Mouse (Mus musculus) splenic B cell, adult 2 months (primary cell): Measurements from ENCODE around the gene Vmn1r169.
"Not testable (repeated sequence)": the region's sequence is repeated elsewhere in the genome, so short reads cannot be mapped to it uniquely, and the experiment has no call there.

Experiments
- DNase-seq: peaks from one replicate; pipeline ENCODE4 v3.0.0-alpha.2; 2011; ENCODE audit warnings: low read depth, low spot score
- H3K27me3 ChIP-seq: 2 replicates; pipeline ENCODE4 v1.6.1; 2012; ENCODE audit warnings: mild to moderate bottlenecking, low read length, moderate library complexity, mixed read lengths; ENCODE audit not compliant: control insufficient read depth, poor library complexity, insufficient read depth, severe bottlenecking
- H3K36me3 ChIP-seq: 2 replicates; pipeline ENCODE4 v1.6.1; 2012; ENCODE audit warnings: mild to moderate bottlenecking, low read length, moderate library complexity, mixed read lengths; ENCODE audit not compliant: control insufficient read depth, poor library complexity, insufficient read depth, severe bottlenecking

The Vmn1r169 gene

DNA sequence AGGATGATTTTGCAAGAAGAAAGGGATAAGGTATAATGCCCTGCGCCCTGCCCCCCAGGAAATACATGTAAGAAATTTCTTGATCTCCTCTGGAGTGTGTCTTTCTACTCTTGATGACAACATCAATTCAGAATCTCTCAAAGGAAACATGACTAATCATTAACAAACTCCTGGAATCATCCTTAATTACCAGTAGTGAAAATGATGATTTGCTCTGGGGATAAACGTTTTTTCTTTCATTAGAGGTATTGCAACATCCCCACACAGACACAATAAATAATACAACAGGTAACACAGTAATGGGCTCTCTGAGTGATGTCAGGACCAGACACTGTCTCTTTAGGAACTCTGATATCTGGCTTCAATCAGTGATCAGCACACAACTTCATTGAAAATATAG is at the start of gene Vmn1r169:
Vmn1r169 (plus strand) TSS at position 301 of the 400 bp plus-strand sequence.
- DNase-seq, H3K36me3 ChIP-seq, H3K27me3 ChIP-seq: not testable (repeated sequence)

DNA sequence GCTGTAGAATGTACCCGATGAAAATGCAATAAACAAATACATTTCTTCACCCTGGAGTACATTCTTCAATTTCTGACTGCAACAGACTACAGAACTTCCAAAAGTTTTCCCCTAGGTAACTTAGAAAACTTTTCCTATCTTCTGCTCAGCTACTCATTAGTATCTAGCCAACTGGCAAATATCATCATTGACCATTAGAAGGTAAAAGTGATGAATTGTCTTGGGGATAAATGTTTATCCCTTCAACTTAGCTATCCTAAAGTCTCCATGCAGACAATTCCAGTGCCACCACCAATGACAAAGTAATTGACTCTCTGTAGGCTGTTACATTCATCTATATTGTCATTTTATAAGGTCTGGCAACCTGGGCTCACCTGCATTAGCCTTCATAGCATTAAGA is 35.9 kb upstream of the Vmn1r169 start, which contains the start of gene Vmn1r168:
Vmn1r168 (plus strand) TSS at position 301 of the 400 bp plus-strand sequence.
- DNase-seq, H3K27me3 ChIP-seq, H3K36me3 ChIP-seq: not testable (repeated sequence)

DNA sequence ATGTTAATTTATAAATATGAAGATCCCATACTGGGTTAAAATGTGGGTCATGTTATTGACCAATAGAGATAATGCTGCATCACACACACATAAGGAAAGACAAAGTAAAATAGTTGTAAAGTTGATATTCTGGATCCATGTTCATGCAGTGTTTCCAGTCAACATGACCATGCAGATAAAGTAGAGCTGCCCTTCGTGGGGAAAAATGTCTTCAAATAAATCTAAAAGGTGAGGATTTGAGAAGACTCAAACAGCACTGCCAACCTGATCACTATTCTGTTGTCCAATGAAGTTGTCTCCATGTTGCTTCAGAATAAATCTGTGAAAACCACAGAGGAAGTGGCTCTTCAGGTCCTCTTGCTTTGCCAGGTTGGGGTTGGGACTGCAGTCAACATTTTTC is 30.5 kb downstream of the Vmn1r169 start, which contains the start of gene Vmn1r170:
Vmn1r170 (plus strand) TSS at position 301 of the 400 bp plus-strand sequence.
- DNase-seq = not testable (repeated sequence)

More for the DNA sequence above, 30.5 kb downstream of the Vmn1r169 start, which contains the start of gene Vmn1r170:
- H3K27me3 ChIP-seq, H3K36me3 ChIP-seq: not testable (repeated sequence)
